Mouse (Mus musculus): ENCODE data around the gene Batf3.

GRCm38 (mm10) chr1:191062241-191062780, 35.3 kb upstream of the Batf3 start:
- TF ChIP-seq CTCF (IDR thresholded peaks at IDR 0.05; ENCODE audit: low read depth, low read length) (no peak), POLR2A (IDR thresholded peaks at IDR 0.05; ENCODE audit: extremely low read depth, insufficient read depth, low read length) (no peak)
